Mouse (Mus musculus): ENCODE measurements around the gene Ell.

The Ell gene

DNA sequence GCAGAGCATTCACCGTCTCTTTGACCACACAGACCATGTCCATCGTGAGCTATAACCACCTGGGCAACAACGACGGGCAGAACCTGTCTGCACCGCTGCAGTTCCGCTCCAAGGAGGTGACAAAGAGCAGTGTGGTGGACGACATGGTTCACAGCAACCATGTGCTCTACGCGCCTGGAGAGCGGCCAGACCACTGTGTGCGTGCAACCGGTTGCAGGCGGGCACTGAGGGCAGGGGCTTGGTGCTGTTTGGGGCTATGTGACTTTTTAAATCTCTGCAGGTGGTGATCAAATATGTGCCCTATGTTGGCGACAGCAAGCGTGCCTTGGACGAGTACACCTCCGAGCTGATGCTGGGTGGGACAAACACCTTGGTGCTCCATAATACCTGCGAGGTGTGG lies 57.0 kb downstream of the Ell start:
- in situ Hi-C loops (cut with MboI; ENCODE audit: low sequenced_read_pairs): no loop called here

- in situ Hi-C loops (cut with MboI; ENCODE audit: low sequenced_read_pairs): no loop called here
These were observed 57.6 kb downstream of the Ell start for GRCm38 (mm10) chr8:70596775-70597416.

- in situ Hi-C loops (cut with MboI; ENCODE audit: low sequenced_read_pairs): no loop called here
These were observed 58.4 kb downstream of the Ell start for GRCm38 (mm10) chr8:70597417-70598272.

DNA sequence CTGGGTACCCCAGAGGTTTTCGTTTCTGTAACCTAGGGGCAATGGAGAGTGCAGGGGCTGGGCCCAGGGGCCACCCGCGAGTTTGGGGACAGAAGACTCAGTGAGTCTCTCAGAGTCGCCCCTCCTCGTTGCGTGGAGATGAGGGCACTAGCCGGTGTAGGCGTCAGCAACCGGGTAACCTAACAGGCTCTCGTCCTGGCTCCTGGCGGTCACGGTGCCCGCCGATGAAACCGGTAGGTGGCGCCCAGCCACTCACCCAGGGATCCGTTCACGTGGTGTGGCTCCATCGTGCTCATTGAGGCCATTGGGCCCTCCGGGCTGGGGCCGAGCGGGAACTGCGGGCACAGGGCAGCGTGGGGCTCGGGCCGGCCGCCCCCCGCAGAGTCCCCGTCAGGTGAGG lies 59.0 kb downstream of the Ell start:
- in situ Hi-C loops (cut with MboI; ENCODE audit: low sequenced_read_pairs): no loop called here

DNA sequence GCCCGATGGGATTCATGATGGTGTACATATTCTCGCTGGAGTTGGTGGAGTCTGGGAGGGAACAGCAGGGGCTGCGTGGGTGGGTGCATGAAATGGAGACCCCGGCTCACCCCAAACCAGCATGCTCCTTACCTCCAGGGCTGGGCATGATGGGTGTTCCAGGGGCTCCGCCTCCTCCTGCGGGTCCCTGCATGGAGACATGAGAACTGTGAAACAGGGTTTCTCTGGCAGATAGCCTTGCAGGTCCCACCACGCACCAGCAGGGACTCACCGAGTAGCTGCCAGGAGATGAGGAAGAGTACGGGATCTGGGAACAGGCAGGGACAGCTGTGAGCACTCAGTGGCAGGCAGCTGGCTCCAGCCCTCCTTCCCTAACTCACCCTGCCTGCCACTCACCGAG lies 59.5 kb downstream of the Ell start:
- in situ Hi-C loops (cut with MboI; ENCODE audit: low sequenced_read_pairs): no loop called here

- in situ Hi-C loops (cut with MboI; ENCODE audit: low sequenced_read_pairs): no loop called here
These were observed 60.4 kb downstream of the Ell start for GRCm38 (mm10) chr8:70599507-70600290.

DNA sequence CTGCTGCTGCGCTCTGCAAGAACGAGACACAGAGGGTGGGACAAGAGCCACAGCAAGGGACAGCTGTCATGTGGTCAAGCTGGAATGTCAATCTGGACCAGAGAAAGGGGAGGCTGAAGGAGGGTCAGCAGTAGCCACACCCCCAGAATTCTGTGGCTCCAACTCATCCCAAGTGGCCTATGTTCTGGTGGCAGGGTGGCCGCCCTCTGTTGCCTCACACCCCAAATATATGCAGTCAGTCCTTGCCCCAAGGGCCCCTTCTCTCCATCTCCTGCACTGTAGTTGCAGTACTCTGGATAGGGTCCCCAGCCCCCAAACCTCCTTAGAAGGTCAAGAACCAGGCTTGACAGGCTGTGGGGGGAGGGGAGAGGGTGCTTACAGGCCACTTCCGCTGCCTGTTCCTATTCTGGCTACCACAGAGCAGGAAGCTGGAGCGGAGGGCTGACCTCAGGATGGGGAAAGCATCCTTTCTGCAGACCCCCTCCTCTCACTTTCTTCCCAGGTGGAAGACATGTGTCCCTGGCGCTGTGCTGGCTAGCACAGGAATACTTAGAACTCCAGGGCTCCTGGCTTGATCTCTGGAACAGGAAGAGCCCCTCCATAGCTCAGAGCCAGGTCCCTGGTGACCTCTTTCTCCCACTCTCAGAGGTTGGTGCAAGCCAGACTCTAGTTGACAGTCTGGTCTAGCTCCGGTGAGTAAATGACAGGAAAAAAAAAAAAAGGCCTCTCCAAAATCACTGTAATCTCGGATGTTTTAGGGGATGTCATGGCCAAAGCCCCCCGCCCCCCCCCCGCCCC lies 61.4 kb downstream of the Ell start:
- in situ Hi-C loops (cut with MboI; ENCODE audit: low sequenced_read_pairs): no loop called here

GRCm38 (mm10) chr8:70601271-70601649 lies 62.0 kb downstream of the Ell start:
- in situ Hi-C loops (cut with MboI; ENCODE audit: low sequenced_read_pairs): no loop called here

DNA sequence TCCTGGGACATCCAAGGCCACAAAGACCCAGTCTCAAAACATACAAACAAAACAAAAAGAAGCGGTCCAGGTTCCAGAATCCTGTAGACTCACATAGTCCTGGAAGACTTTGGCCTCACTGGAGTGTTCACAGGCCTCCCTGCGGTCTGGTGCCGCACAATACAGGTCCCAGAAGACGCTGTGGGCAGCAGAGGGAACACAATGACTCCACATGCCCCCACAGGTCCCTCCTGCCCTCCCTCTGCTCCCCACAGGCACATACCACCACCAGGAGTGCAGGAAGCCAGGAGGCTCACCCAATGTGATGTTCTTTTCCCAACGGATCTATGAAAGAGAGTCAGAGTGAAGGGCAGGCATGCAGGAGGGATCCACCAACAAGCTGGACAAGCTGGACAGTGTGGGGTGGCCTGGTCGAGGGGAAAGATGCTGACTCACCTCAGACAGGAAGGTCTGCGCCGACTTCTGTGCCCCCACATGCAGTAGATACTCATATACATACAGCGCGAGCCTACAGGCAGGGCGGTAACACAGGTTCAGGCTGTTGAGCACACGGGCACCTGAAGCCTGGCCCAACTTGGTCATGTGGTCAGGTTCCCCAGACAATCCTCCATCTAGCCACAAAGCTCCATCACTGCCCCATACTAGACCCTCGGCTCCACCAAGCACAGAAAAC lies 63.0 kb downstream of the Ell start:
- in situ Hi-C loops (cut with MboI; ENCODE audit: low sequenced_read_pairs): no loop called here

- in situ Hi-C loops (cut with MboI; ENCODE audit: low sequenced_read_pairs): no loop called here
These were observed 65.3 kb downstream of the Ell start for GRCm38 (mm10) chr8:70604558-70604957.

GRCm38 (mm10) chr8:70605871-70606779 lies 66.9 kb downstream of the Ell start:
- in situ Hi-C loops (cut with MboI; ENCODE audit: low sequenced_read_pairs): no loop called here

DNA sequence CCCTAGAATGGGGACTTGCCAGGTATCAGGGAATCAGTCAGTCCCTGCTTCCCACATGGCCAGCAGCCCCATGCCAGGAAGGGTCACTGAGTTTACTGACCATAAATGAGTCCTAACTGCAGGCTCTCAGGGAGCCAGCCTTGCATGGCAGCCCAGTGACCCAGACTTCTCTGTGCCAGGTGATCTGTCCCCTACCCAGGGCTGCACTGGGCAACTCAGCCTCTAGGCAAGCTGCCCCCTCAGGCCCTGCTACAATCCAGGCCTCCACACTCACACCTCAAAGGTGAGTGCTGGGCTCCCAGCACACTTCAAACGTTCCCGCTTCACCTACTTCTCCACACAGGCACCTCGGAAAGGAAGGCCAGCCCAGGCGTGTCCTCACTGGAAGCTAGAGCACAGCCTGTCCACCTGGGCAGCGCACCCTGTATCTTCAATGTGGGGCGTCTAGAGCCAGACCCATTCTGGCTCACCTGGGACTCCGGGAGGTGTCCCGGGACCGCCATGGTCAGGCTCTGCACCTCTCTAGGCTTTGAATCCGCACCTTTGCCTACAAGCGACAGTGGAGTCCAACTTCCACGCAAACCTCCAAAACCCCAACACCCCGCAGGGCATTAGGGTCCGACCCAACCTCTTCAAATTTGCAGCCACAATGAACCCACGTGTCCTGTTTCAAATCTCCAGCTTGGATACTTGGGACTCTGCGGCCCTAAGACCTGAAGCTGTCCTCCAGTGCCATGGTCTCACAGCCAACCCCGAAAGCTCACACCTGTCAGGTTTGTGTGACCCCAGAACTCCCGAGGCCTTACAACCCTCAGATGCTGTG lies 67.7 kb downstream of the Ell start:
- in situ Hi-C loops (cut with MboI; ENCODE audit: low sequenced_read_pairs): no loop called here

- in situ Hi-C loops (cut with MboI; ENCODE audit: low sequenced_read_pairs): no loop called here
These were observed 68.3 kb downstream of the Ell start for GRCm38 (mm10) chr8:70607603-70607897.

- in situ Hi-C loops (cut with MboI; ENCODE audit: low sequenced_read_pairs): no loop called here
These were observed 68.9 kb downstream of the Ell start for GRCm38 (mm10) chr8:70607898-70608748.

- in situ Hi-C loops (cut with MboI; ENCODE audit: low sequenced_read_pairs): no loop called here
These were observed 69.6 kb downstream of the Ell start, which contains the start of gene Ssbp4 for GRCm38 (mm10) chr8:70608749-70609367. Gene Ssbp4, minus strand, starts transcription at chr8:70608872.

- in situ Hi-C loops (cut with MboI; ENCODE audit: low sequenced_read_pairs): no loop called here
These were observed 70.2 kb downstream of the Ell start for GRCm38 (mm10) chr8:70609368-70609848.

Data from CH12F3 (cell line).